Mouse (Mus musculus): ENCODE measurements around the gene Zfp408.

- TF ChIP-seq CTCF (IDR thresholded peaks at IDR 0.05; ENCODE audit: insufficient read depth, low read length) (no peak), POLR2A (IDR thresholded peaks at IDR 0.05; ENCODE audit: borderline replicate concordance, extremely low read depth, low read depth, low read length) (no peak)
Measured at GRCm38 (mm10) chr2:91635486-91635885, 14.1 kb downstream of the Zfp408 start.
